ENCODE assay signal across 11 mouse cellular contexts in genomic region chr1:165587845-165588244, GRCm38 (mm10). TPM values are rescaled to one million over a fixed set of nuclear protein-coding genes. Genes with fewer than 3 reads are reported as not detected.
DNase-seq lines count a peak whose midpoint lies in the region; ATAC-seq and TF ChIP-seq lines count a peak whose summit lies in the region.
"Had no signal": no experiment of that assay in that cellular context is flagged by ENCODE, and none has a peak within 500 bp of the region (broad histone marks: within the 10 kb centered on the region; RNA-seq: fewer than 3 reads in every experiment).

No protein-coding gene starts in this region.

- no peak overlapping the region for H3K4me2 ChIP-seq in hindbrain, embryonic 11.5 days (replicated peaks; ENCODE audit: low read depth, low read length)
- H3K4me2 ChIP-seq in hindbrain, embryonic 12.5 days (replicated peaks): no peak overlapping the region
- H3K4me2 ChIP-seq in lung, embryonic 15.5 days: no peak overlapping the region
- H3K4me2 ChIP-seq in midbrain, postnatal 0 days (ENCODE audit: low read depth, low read length, poor library complexity, severe bottlenecking): no peak overlapping the region
- H3K4me2 ChIP-seq: midbrain, embryonic 12.5 days had no signal

- H3K27ac ChIP-seq in hindbrain, embryonic 11.5 days (ENCODE audit: low read depth, low read length): no peak overlapping the region
- H3K27ac ChIP-seq in hindbrain, embryonic 12.5 days: no peak overlapping the region
- H3K27ac ChIP-seq in lung, embryonic 15.5 days: peak overlapping the region; percentile 83
- H3K27ac ChIP-seq in limb, embryonic 10.5 days: peak overlapping the region; percentile 9; the same call in 1 of the 2 replicates
- no peak overlapping the region for H3K27ac ChIP-seq in midbrain, postnatal 0 days (ENCODE audit: low read depth, low read length)
- H3K27ac ChIP-seq: midbrain, embryonic 12.5 days had no signal

- no peaks in the 10 kb centered on the region for H3K27me3 ChIP-seq in hindbrain, embryonic 11.5 days (ENCODE audit: control insufficient read depth, insufficient read depth, low read length)
- H3K27me3 ChIP-seq in hindbrain, embryonic 12.5 days: no peaks in the 10 kb centered on the region
- no peaks in the 10 kb centered on the region for H3K27me3 ChIP-seq in lung, embryonic 15.5 days
- no peaks in the 10 kb centered on the region for H3K27me3 ChIP-seq in limb, embryonic 10.5 days (ENCODE audit: low read depth, poor library complexity, severe bottlenecking)
- H3K27me3 ChIP-seq in midbrain, postnatal 0 days (ENCODE audit: insufficient read depth, low read length): no peaks in the 10 kb centered on the region
- H3K27me3 ChIP-seq: midbrain, embryonic 12.5 days had no signal

- H3K36me3 ChIP-seq in hindbrain, embryonic 11.5 days (ENCODE audit: control insufficient read depth, insufficient read depth, low read length): no peaks in the 10 kb centered on the region
- H3K36me3 ChIP-seq in hindbrain, embryonic 12.5 days: peaks cover 23% of the 10 kb centered on the region
- peaks cover 16% of the 10 kb centered on the region; the same call in 1 of the 2 replicates for H3K36me3 ChIP-seq in lung, embryonic 15.5 days
- peaks cover 26% of the 10 kb centered on the region for H3K36me3 ChIP-seq in limb, embryonic 10.5 days
- peaks cover 16% of the 10 kb centered on the region for H3K36me3 ChIP-seq in midbrain, postnatal 0 days (ENCODE audit: insufficient read depth, low read length)

- no peak overlapping the region for H3K9ac ChIP-seq in hindbrain, embryonic 11.5 days (ENCODE audit: low read depth, low read length)
- no peak overlapping the region for H3K9ac ChIP-seq in hindbrain, embryonic 12.5 days
- H3K9ac ChIP-seq in lung, embryonic 15.5 days: no peak overlapping the region
- H3K9ac ChIP-seq in midbrain, postnatal 0 days (replicated peaks; ENCODE audit: low read length, poor library complexity, severe bottlenecking): no peak overlapping the region
- H3K9ac ChIP-seq: midbrain, embryonic 12.5 days had no signal

- H3K4me1 ChIP-seq in hindbrain, embryonic 11.5 days (replicated peaks; ENCODE audit: control insufficient read depth, insufficient read depth, low read length): no peaks in the 10 kb centered on the region
- peaks cover 4% of the 10 kb centered on the region for H3K4me1 ChIP-seq in hindbrain, embryonic 12.5 days
- peaks cover 55% of the 10 kb centered on the region for H3K4me1 ChIP-seq in lung, embryonic 15.5 days
- peaks cover 37% of the 10 kb centered on the region for H3K4me1 ChIP-seq in limb, embryonic 10.5 days
- no peaks in the 10 kb centered on the region for H3K4me1 ChIP-seq in midbrain, postnatal 0 days (ENCODE audit: insufficient read depth, low read length)
- H3K4me1 ChIP-seq: midbrain, embryonic 12.5 days had no signal

- H3K9me3 ChIP-seq in hindbrain, embryonic 11.5 days (ENCODE audit: control insufficient read depth, low read length): no peaks in the 10 kb centered on the region
- no peaks in the 10 kb centered on the region for H3K9me3 ChIP-seq in hindbrain, embryonic 12.5 days (replicated peaks)
- no peaks in the 10 kb centered on the region for H3K9me3 ChIP-seq in lung, embryonic 15.5 days
- no peaks in the 10 kb centered on the region for H3K9me3 ChIP-seq in limb, embryonic 10.5 days (replicated peaks)
- no peaks in the 10 kb centered on the region for H3K9me3 ChIP-seq in midbrain, postnatal 0 days (ENCODE audit: low read length)
- H3K9me3 ChIP-seq: midbrain, embryonic 12.5 days had no signal

- no peak overlapping the region for H3K4me3 ChIP-seq in hindbrain, embryonic 11.5 days (ENCODE audit: low read depth, low read length)
- no peak overlapping the region for H3K4me3 ChIP-seq in hindbrain, embryonic 12.5 days
- H3K4me3 ChIP-seq in lung, embryonic 15.5 days: no peak overlapping the region
- H3K4me3 ChIP-seq in limb, embryonic 10.5 days: no peak overlapping the region
- no peak overlapping the region for H3K4me3 ChIP-seq in midbrain, postnatal 0 days (ENCODE audit: low read depth, low read length)
- H3K4me3 ChIP-seq: erythroblast, embryonic 14.5 days; midbrain, embryonic 12.5 days had no signal

- TF ChIP-seq CTCF in midbrain, postnatal 0 days (IDR thresholded peaks at IDR 0.05): no peak

- ATAC-seq in hindbrain, embryonic 11.5 days (ENCODE audit: low FRiP score): no peak
- ATAC-seq in hindbrain, embryonic 12.5 days (ENCODE audit: low FRiP score): no peak
- no peak for ATAC-seq in lung, embryonic 15.5 days (ENCODE audit: borderline replicate concordance, extremely low read depth, low FRiP score, low TSS enrichment)
- no peak for ATAC-seq in midbrain, postnatal 0 days (ENCODE audit: low FRiP score)

- DNase-seq in hindbrain, embryonic 11.5 days (ENCODE audit: low spot score): peak; percentile 4
- DNase-seq in lung, postnatal 36 days: no peak
- DNase-seq in limb, embryonic 10.5 days (ENCODE audit: low spot score): no peak
- DNase-seq in midbrain, postnatal 0 days (ENCODE audit: low spot score): no peak
- no peak for DNase-seq in left cerebral cortex, adult 9 months (ENCODE audit: low spot score in 2 of 2)
- DNase-seq: cerebellum, adult 9-10 months; liver had no signal

- WGBS in hindbrain, embryonic 11.5 days: 66% methylated on average over 8 of the region's 8 CpGs
- 66% methylated on average over 8 of the region's 8 CpGs for WGBS in hindbrain, embryonic 12.5 days
- 24% methylated on average over 8 of the region's 8 CpGs for WGBS in lung, embryonic 15.5 days
- 35% methylated on average over 8 of the region's 8 CpGs for WGBS in limb, embryonic 10.5 days
- WGBS in midbrain, postnatal 0 days: 85% methylated on average over 8 of the region's 8 CpGs

RNA-seq across cellular contexts. Expression of gene Mpzl1, which starts 46.5 kb away (rescaled TPM):
- 149 and 150 TPM in 2 replicates for polyA plus RNA-seq in hindbrain, embryonic 11.5 days (2014; fragmentation: Nextera tagmentation; extraction: Ambion mirVana)
- 140 and 148 TPM in 2 replicates for polyA plus RNA-seq in hindbrain, embryonic 12.5 days (2016; fragmentation: Nextera tagmentation; extraction: Ambion mirVana)
- 193 and 203 TPM in 2 replicates for polyA plus RNA-seq in lung, embryonic 15.5 days (2015; fragmentation: Nextera tagmentation; extraction: Ambion mirVana)
- 141 and 148 TPM in 2 replicates for polyA plus RNA-seq in limb, embryonic 10.5 days (2016; fragmentation: Nextera tagmentation; extraction: Ambion mirVana)
- total RNA-seq in midbrain, postnatal 0 days (2014; rRNA removed): 29.7 and 38.2 TPM in 2 replicates
- 138 and 146 TPM in 2 replicates for polyA plus RNA-seq in midbrain, postnatal 0 days (2015; fragmentation: Nextera tagmentation; extraction: Ambion mirVana)

Comparison
In these comparisons a context has a peak if more than half of its experiments do, and no peak if none do; other contexts are left out.
1. H3K27ac ChIP-seq: peak in lung, embryonic 15.5 days (single experiment) and limb, embryonic 10.5 days (single experiment); none in hindbrain, embryonic 11.5 days (single experiment), hindbrain, embryonic 12.5 days (single experiment) and midbrain, postnatal 0 days (single experiment).